Mouse (Mus musculus): ENCODE results near the gene Mapk6. TPM values are rescaled to one million over a fixed set of nuclear protein-coding genes. Genes with fewer than 3 reads are reported as not detected.

The Mapk6 gene
- 31.5 and 42.6 TPM in 2 replicates for polyA plus RNA-seq (2015; fragmentation: Nextera tagmentation; extraction: Ambion mirVana)

GRCm38 (mm10) chr9:75409852-75410378 lies at the start of gene Mapk6:
Gene Mapk6 (minus strand): TSS chr9:75410005.

GRCm38 (mm10) chr9:75440796-75441666 lies 31.2 kb upstream of the Mapk6 start, which contains the start of gene Leo1:
Gene Leo1 (plus strand): TSS chr9:75441524.

GRCm38 (mm10) chr9:75347458-75347857 lies 62.3 kb downstream of the Mapk6 start, which contains the start of gene Bcl2l10:
Gene Bcl2l10 (plus strand): TSS chr9:75347758.

Other genes with a start within 250 kb of the Mapk6 start
- 1.4 and 2.2 TPM in 2 replicates for gene Myo5c, start 178.0 kb downstream of the Mapk6 start, polyA plus RNA-seq (2015; fragmentation: Nextera tagmentation; extraction: Ambion mirVana)
- gene Gnb5, start 103.7 kb downstream of the Mapk6 start, polyA plus RNA-seq (2015; fragmentation: Nextera tagmentation; extraction: Ambion mirVana), result 18.6 and 24.2 TPM in 2 replicates
- 0.15 and 1.1 TPM in 2 replicates for gene Bcl2l10, start 62.2 kb downstream of the Mapk6 start, polyA plus RNA-seq (2015; fragmentation: Nextera tagmentation; extraction: Ambion mirVana)
- 26.2 and 27.1 TPM in 2 replicates for gene Leo1, start 31.5 kb upstream of the Mapk6 start, polyA plus RNA-seq (2015; fragmentation: Nextera tagmentation; extraction: Ambion mirVana)
- gene Tmod3, start 149.7 kb upstream of the Mapk6 start, polyA plus RNA-seq (2015; fragmentation: Nextera tagmentation; extraction: Ambion mirVana), result 35.3 and 50.9 TPM in 2 replicates
- 23.2 and 32.8 TPM in 2 replicates for gene Tmod2, start 201.3 kb upstream of the Mapk6 start, polyA plus RNA-seq (2015; fragmentation: Nextera tagmentation; extraction: Ambion mirVana)
- 39.1 and 39.2 TPM in 2 replicates for gene Lysmd2, start 215.7 kb upstream of the Mapk6 start, polyA plus RNA-seq (2015; fragmentation: Nextera tagmentation; extraction: Ambion mirVana)